Mouse (Mus musculus): Measurements from ENCODE around the gene Rlbp1.

The Rlbp1 gene

DNA sequence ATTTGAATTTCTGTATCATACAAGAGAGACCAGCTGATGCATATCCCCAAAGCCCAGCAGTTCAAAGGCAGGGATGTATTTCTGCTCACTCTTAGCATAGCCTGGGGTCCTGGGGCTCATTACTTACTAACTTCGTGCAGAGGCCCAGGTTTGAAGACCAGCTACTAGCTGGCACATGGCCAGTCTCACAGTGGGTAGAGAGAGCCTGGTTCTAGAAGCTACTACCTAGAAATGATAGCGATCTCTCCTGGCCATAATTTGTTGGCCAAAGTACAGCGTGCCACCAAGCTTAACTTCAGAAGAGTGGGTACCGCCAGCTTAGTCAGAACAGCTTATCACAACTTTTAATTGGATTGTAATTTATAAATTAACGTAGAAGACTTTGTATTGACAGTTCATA lies 58.1 kb downstream of the Rlbp1 start:
- no peak for DNase-seq (ENCODE audit: low read depth, low spot score)

Data from brain, embryonic 18.5 days (tissue).